Mouse (Mus musculus) monocyte, adult 2 months (primary cell): Measurements from ENCODE around the gene Miga2.
"Not testable (repeated sequence)": the region's sequence is repeated elsewhere in the genome, so short reads cannot be mapped to it uniquely, and the experiment has no call there.

Source experiments
- DNase-seq, 2 experiments: peaks; one replicate each; pipeline ENCODE4 v3.0.0; 2022; ENCODE audit warnings: low spot score in 2 of 2, low read depth in 1 of 2

The Miga2 gene

DNA sequence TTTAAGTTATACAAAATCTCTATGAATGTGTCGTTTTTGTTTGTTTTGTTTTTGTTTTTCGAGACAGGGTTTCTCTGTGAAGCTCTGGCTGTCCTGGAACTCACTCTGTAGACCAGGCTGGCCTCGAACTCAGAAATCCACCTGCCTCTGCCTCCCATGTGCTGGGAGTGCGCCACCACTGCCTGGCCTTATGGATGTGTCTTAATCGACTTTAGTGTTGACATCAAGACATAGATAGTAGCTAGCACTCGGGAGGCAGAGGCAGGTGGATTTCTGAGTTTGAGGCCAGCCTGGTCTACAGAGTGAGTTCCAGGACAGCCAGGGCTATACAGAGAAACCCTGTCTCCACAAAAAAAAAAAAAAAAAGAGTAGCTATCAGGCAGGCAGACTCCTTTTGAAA is 53.1 kb downstream of the Miga2 start:
- not testable (repeated sequence) for DNase-seq

DNA sequence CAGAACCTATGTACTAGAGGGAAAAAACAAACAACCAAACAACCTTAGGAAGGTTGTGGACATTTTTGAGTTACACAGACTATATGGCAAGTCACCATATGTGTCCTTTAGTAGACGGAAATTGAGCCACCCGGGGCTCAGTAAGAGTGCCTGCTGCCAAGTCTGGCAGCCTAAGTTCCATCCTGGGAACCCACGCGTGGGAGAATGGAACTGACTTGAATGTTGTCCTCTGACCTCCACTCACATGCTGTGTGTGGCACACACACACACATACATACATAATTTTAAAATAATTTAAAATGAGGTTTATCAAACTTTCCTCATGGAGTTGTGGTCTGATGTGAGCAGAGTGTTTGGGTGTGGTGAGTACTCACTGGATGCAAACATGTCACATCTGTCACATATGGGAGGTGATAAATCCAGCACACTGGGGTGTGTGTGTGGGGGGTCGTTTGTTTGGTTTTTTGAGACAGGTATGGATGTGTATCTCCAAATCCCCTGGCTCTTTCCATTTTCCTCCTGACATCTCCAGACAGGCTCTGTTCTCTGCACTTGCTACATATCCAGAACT is 53.6 kb downstream of the Miga2 start:
- DNase-seq = no peak

DNA sequence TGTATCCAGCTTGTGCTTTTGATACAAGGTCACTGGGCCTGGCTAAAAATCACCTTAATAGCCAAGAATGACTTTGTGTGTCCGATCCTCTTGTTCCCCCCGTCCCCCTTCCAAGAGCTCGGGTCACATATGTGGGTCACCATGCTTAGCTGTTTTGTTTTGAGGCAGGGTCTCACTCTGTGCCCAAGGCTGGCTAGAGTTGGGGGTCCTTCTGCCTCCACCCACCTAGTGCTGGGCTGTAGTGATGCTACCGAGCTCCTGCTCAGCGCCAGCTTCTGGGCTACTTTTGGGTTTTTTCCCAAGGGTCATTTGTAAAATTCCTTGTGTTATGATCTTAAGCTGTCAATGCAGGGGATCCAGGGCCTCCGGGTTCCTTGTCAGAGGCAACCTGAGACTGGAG is 54.2 kb downstream of the Miga2 start:
- DNase-seq = no peak

DNA sequence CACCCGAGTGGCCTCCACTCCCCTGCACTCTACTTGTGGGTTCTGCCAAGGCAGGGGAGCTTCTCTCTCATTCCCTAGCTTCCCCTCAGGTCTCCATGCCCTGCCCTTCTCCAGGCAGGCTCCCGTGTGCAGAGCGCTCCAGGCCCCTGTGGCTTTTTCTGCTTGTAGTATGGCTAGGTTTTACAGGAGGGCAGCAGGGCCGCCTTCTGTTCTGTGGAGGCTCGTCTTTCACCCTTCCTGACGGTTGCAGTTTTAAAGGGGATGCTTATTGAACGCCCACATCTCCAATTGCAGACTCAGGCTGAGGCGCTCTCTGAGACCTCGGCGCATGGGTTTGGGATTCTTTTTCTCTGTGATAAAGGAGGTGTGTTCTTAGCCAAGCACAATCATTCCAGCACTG is 55.1 kb downstream of the Miga2 start:
- no peak for DNase-seq

DNA sequence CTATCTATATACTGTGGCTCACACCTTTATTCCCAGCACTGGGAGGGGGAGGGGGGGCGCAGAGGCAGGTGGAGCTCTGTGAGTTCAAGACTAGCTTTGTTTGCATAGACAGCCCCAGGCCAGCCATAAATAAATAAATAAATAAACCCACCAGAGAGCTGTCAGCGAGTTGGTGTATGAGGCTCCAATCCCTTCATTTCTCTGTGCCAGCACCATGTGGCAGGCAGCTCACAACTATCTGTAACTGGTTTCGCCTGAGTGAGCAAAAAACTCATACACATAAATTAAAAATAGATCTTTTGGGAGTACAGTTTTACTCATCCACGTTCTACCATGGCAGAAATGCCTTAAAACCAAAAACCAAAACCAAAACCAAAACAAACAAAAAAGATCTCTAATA is 57.4 kb downstream of the Miga2 start:
- DNase-seq = no peak

DNA sequence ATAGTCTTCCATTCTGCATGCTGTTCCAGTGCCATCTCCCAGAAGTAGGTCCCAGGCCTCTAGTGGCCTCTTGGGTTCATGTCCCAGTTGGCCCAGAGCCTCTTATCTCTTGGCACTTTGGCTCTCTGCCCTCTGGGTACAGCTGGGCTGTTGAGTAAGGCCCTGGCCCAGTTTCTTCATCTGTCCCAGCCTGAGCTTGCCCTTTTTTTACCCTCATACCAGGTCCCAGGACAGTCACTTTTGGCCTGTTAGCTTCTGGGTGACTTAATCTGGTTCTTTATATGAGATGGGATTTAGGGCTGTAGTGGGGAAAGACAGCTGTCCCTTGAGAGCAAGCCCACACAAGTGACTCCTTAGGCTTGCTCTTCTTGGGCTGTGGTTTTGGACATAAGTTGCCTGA is 65.1 kb downstream of the Miga2 start:
- no peak for DNase-seq
